Mouse (Mus musculus): ENCODE results near the gene Dapk1. TPM values are rescaled to one million over a fixed set of nuclear protein-coding genes. Genes with fewer than 3 reads are reported as not detected.

Gene Dapk1
- polyA plus RNA-seq, 1 experiment from 2014 or later = 21.4 TPM

DNA sequence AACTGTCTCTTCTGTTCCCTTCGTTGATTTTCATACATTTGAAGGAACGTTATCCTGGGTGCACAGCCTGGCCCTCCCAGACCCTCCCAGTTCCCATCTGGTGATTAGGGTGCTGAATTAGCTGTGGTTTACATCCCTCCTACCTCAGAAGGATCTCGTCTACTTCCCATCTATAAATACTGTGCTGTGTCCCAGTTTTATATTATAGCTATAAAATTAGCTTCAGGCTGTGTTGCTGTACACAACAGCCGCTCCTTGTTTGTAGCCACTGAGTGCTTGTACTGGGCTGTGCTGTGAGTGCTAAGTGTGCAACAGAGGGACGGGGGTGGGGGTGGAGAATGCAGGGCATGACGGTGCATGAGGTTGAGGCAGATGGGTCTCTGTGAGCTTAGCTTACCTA, 77.2 kb downstream of the Dapk1 start:
- peak; percentile 38; the same call in 1 of the 2 replicates for ATAC-seq (ENCODE audit: insufficient number of reproducible peaks, insufficient read depth, low FRiP score, low TSS enrichment, low read depth)
- H3K4me1 ChIP-seq (replicated peaks) = peaks cover 29% of the 10 kb centered on the region

DNA sequence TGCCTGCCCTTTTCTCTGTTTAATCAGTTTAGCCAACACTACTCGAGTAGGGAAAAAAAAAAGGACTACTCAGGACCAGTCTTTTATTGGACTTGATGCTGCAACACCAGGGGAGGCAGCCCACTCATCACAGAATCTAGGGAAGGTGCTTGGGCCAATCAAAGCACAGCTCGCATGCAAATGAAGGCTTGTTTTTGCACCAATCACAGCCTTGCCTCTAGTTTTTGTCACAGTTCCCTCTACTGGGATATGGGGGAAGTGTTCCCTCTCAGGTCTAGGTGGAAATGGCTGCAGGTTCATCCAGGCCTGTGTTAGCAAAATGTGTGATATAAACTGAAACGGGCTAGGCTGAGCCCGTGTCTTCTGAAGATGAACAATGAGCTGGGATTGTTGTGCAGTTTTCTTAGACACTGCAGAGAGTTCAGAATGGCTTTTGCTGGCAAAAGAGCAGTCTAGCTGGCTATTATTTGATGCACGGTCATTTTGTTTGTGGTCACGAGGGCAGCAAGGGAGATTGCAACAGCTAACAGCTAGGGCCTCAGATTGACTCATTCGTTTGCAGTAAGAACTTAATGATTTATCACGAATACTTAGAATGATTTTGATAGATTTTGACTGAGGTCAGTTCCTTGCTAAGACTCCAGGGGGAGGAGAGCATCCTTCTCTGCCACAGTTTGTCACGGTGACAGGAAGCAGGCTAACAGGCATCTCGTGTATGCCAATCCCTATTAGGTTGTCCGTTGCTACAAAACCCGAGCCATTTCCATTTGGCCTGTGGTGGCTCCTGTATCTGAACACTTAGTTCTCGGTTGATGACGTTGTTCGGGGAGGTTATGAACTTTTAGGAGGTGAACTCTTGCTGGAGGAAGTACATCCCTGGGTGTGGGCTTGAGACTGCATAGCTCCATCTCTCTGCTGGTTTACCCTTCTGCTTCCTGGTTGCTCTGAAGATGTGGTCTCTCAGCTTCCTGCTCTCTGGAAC, 81.3 kb downstream of the Dapk1 start:
- WGBS = 85% methylated on average over 15 of the region's 15 CpGs
- Histone ChIP-seq H3K4me2 (no peak overlapping the region), H3K4me3 (replicated peaks) (no peak overlapping the region), H3K4me1 (replicated peaks) (peaks cover 49% of the 10 kb centered on the region), H3K27ac (no peak overlapping the region), H3K9me3 (0 out of 2 replicates have a peak, but pooled peaks cover 4% of the 10 kb centered on the region), H3K9ac (replicated peaks) (no peak overlapping the region), H3K27me3 (no peaks in the 10 kb centered on the region), H3K36me3 (no peaks in the 10 kb centered on the region)
- no peak for ATAC-seq (ENCODE audit: insufficient number of reproducible peaks, insufficient read depth, low FRiP score, low TSS enrichment, low read depth)

More for the DNA sequence above, 77.2 kb downstream of the Dapk1 start:
- no peak overlapping the region for H3K4me3 ChIP-seq (replicated peaks)
- H3K4me2 ChIP-seq = no peak overlapping the region
- H3K27ac ChIP-seq = no peak overlapping the region
- H3K9ac ChIP-seq (replicated peaks) = no peak overlapping the region
- H3K27me3 ChIP-seq = no peaks in the 10 kb centered on the region
- 0 out of 2 replicates have a peak, but pooled peaks cover 4% of the 10 kb centered on the region for H3K9me3 ChIP-seq
- H3K36me3 ChIP-seq = no peaks in the 10 kb centered on the region
- WGBS = 50% methylated on average over 6 of the region's 6 CpGs

- Histone ChIP-seq H3K9me3 (0 out of 2 replicates have a peak, but pooled peaks cover 4% of the 10 kb centered on the region), H3K27me3 (no peaks in the 10 kb centered on the region), H3K4me2 (no peak overlapping the region), H3K4me3 (replicated peaks) (no peak overlapping the region), H3K4me1 (replicated peaks) (peaks cover 55% of the 10 kb centered on the region), H3K27ac (peak overlapping the region; percentile 25; the same call in 1 of the 2 replicates), H3K36me3 (no peaks in the 10 kb centered on the region), H3K9ac (replicated peaks) (no peak overlapping the region)
- WGBS = 56% methylated on average over 10 of the region's 10 CpGs
- no peak for ATAC-seq (ENCODE audit: insufficient number of reproducible peaks, insufficient read depth, low FRiP score, low TSS enrichment, low read depth)
These were observed 82.5 kb downstream of the Dapk1 start for GRCm38 (mm10) chr13:60684050-60684760.

GRCm38 (mm10) chr13:60684806-60685205, 83.1 kb downstream of the Dapk1 start:
- WGBS = 86% methylated on average over 8 of the region's 8 CpGs
- peaks cover 51% of the 10 kb centered on the region for H3K4me1 ChIP-seq (replicated peaks)
- no peak overlapping the region for H3K27ac ChIP-seq

DNA sequence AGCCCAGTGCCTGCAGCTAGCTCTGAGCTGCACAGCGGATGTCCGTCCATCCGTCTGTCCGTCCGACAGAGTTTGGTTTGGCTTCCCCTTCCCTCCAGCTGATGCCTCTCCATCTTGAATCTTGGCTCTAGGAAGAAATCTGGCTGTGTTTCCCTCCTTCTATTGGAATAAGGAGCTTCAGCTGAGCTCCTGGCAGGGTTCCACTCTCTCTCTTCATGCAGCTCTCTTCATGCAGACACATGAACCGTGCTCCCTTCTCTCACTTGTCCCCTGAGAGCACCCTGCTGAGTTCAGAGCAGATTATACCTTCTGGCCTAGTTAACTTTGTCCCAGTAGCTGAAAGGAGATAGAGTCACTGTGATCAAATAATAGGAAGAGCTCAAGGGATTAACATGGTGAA, 83.5 kb downstream of the Dapk1 start:
- Histone ChIP-seq H3K27ac (no peak overlapping the region), H3K9ac (replicated peaks) (no peak overlapping the region), H3K4me2 (no peak overlapping the region), H3K9me3 (0 out of 2 replicates have a peak, but pooled peaks cover 4% of the 10 kb centered on the region), H3K4me1 (replicated peaks) (peaks cover 51% of the 10 kb centered on the region), H3K36me3 (no peaks in the 10 kb centered on the region), H3K27me3 (no peaks in the 10 kb centered on the region), H3K4me3 (replicated peaks) (no peak overlapping the region)
- no peak for ATAC-seq (ENCODE audit: insufficient number of reproducible peaks, insufficient read depth, low FRiP score, low TSS enrichment, low read depth)
- WGBS = 89% methylated on average over 6 of the region's 6 CpGs

More at GRCm38 (mm10) chr13:60684806-60685205, 83.1 kb downstream of the Dapk1 start:
- H3K4me3 ChIP-seq (replicated peaks) = no peak overlapping the region
- no peaks in the 10 kb centered on the region for H3K27me3 ChIP-seq
- no peak overlapping the region for H3K9ac ChIP-seq (replicated peaks)
- ATAC-seq (ENCODE audit: insufficient number of reproducible peaks, insufficient read depth, low FRiP score, low TSS enrichment, low read depth) = no peak
- H3K36me3 ChIP-seq = no peaks in the 10 kb centered on the region
- no peak overlapping the region for H3K4me2 ChIP-seq
- H3K9me3 ChIP-seq = 0 out of 2 replicates have a peak, but pooled peaks cover 4% of the 10 kb centered on the region

DNA sequence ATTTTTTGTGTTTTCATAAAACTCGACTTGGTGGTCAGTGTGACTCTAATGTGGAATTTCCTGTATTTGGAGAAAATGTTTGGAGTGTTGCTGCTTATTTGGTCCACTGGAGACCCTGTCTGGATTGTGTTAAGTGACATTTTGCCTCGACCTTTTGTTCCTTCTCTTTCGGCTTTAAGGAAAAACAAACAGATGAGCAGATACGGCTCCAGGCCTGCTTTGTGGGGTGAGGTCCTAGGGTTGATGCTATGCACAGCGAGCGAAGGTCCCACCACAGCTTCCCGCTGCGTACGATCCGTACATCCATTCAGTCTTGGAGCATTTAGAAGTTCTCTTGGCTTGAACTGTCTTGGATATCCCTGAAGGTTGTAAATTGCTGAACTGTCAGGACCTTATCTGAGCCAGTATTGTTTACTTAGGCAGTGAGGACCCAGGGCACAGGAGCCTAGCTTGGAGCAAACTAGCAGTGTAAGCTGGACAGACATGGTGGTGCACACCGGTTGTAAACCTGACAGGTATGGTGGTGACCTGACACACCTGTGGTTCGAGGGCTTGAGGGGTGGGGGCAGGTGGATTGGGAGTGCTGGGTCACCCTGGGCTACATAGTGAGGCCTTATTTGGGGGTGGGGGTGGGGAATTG, 84.4 kb downstream of the Dapk1 start:
- no peak overlapping the region for H3K4me2 ChIP-seq

GRCm38 (mm10) chr13:60686967-60687366, 85.2 kb downstream of the Dapk1 start:
- Histone ChIP-seq H3K27ac (no peak overlapping the region), H3K4me1 (replicated peaks) (peaks cover 51% of the 10 kb centered on the region), H3K9me3 (0 out of 2 replicates have a peak, but pooled peaks cover 4% of the 10 kb centered on the region), H3K9ac (replicated peaks) (no peak overlapping the region), H3K4me3 (replicated peaks) (no peak overlapping the region), H3K4me2 (no peak overlapping the region), H3K36me3 (peaks cover 3% of the 10 kb centered on the region; the same call in 1 of the 2 replicates), H3K27me3 (no peaks in the 10 kb centered on the region)
- no peak for ATAC-seq (ENCODE audit: insufficient number of reproducible peaks, insufficient read depth, low FRiP score, low TSS enrichment, low read depth)
- WGBS = 79% methylated on average over 12 of the region's 12 CpGs

More for the DNA sequence above, 84.4 kb downstream of the Dapk1 start:
- 34% methylated on average over 12 of the region's 12 CpGs for WGBS
- H3K27ac ChIP-seq = 0 out of 2 replicates have a peak overlapping the region, but pooled peaks have one; percentile 2
- no peaks in the 10 kb centered on the region for H3K27me3 ChIP-seq
- H3K4me3 ChIP-seq (replicated peaks) = no peak overlapping the region
- 0 out of 2 replicates have a peak, but pooled peaks cover 4% of the 10 kb centered on the region for H3K9me3 ChIP-seq
- ATAC-seq (ENCODE audit: insufficient number of reproducible peaks, insufficient read depth, low FRiP score, low TSS enrichment, low read depth) = no peak
- no peaks in the 10 kb centered on the region for H3K36me3 ChIP-seq
- H3K4me1 ChIP-seq (replicated peaks) = peaks cover 51% of the 10 kb centered on the region
- H3K9ac ChIP-seq (replicated peaks) = no peak overlapping the region

GRCm38 (mm10) chr13:60687462-60687861, 85.7 kb downstream of the Dapk1 start:
- H3K4me1 ChIP-seq (replicated peaks) = peaks cover 51% of the 10 kb centered on the region
- 92% methylated on average over 4 of the region's 4 CpGs for WGBS
- 0 out of 2 replicates have a peak, but pooled peaks cover 7% of the 10 kb centered on the region for H3K9me3 ChIP-seq
- no peak overlapping the region for H3K4me3 ChIP-seq (replicated peaks)
- H3K36me3 ChIP-seq = peaks cover 6% of the 10 kb centered on the region; the same call in 1 of the 2 replicates
- no peak overlapping the region for H3K9ac ChIP-seq (replicated peaks)
- H3K27ac ChIP-seq = no peak overlapping the region
- no peaks in the 10 kb centered on the region for H3K27me3 ChIP-seq
- H3K4me2 ChIP-seq = no peak overlapping the region
- no peak for ATAC-seq (ENCODE audit: insufficient number of reproducible peaks, insufficient read depth, low FRiP score, low TSS enrichment, low read depth)

DNA sequence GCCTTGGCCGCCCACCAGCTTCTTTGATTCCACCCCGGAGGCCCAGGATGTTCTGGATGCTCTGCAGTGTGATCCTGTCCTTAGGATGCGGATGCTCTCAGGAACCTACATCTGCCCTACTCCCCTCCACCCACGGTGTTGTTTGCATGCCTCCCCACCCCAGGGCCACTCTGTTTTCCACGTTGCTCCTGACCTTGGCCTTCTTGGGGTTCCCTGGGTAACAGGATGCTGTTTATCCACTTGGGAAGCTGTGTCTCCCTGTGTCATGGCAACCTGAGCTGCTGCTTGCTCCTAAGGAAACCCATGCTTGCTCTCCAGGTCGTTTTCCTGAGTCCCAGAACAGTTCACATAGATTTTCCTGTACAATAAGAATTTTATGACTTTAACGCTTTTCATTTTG, 86.1 kb downstream of the Dapk1 start:
- Histone ChIP-seq H3K27ac (no peak overlapping the region), H3K9me3 (0 out of 2 replicates have a peak, but pooled peaks cover 3% of the 10 kb centered on the region), H3K36me3 (peaks cover 6% of the 10 kb centered on the region; the same call in 1 of the 2 replicates), H3K27me3 (no peaks in the 10 kb centered on the region), H3K4me3 (replicated peaks) (no peak overlapping the region), H3K9ac (replicated peaks) (no peak overlapping the region), H3K4me2 (no peak overlapping the region), H3K4me1 (replicated peaks) (peaks cover 51% of the 10 kb centered on the region)
- no peak for ATAC-seq (ENCODE audit: insufficient number of reproducible peaks, insufficient read depth, low FRiP score, low TSS enrichment, low read depth)
- WGBS = 68% methylated on average over 7 of the region's 7 CpGs

GRCm38 (mm10) chr13:60690921-60691320, 89.2 kb downstream of the Dapk1 start:
- peaks cover 6% of the 10 kb centered on the region; the same call in 1 of the 2 replicates for H3K36me3 ChIP-seq
- H3K4me2 ChIP-seq = no peak overlapping the region
- no peak overlapping the region for H3K4me3 ChIP-seq (replicated peaks)
- ATAC-seq (ENCODE audit: insufficient number of reproducible peaks, insufficient read depth, low FRiP score, low TSS enrichment, low read depth) = no peak
- 0 out of 2 replicates have a peak, but pooled peaks cover 3% of the 10 kb centered on the region for H3K9me3 ChIP-seq
- H3K27me3 ChIP-seq = no peaks in the 10 kb centered on the region
- WGBS = 94% methylated on average over 2 of the region's 2 CpGs
- H3K9ac ChIP-seq (replicated peaks) = no peak overlapping the region
- H3K4me1 ChIP-seq (replicated peaks) = peaks cover 29% of the 10 kb centered on the region
- no peak overlapping the region for H3K27ac ChIP-seq
